Mouse (Mus musculus): Measurements from ENCODE around the gene Col16a1. TPM values are rescaled to one million over a fixed set of nuclear protein-coding genes. Genes with fewer than 3 reads are reported as not detected.

Col16a1 gene
- 10 to 100 TPM; 19.5 to 24.1 TPM for total RNA-seq (2021)

GRCm38 (mm10) chr4:130047331-130048202 is at the start of gene Col16a1:
TSS of gene Col16a1 (plus strand) at chr4:130047840.
- peak; percentile 95 for DNase-seq
- intact Hi-C loops (cut with DNase I): no loop called here

- intact Hi-C loops (cut with DNase I): no loop called here
- no peak for DNase-seq
Measured at GRCm38 (mm10) chr4:129998124-129998523, 49.5 kb upstream of the Col16a1 start.

DNA sequence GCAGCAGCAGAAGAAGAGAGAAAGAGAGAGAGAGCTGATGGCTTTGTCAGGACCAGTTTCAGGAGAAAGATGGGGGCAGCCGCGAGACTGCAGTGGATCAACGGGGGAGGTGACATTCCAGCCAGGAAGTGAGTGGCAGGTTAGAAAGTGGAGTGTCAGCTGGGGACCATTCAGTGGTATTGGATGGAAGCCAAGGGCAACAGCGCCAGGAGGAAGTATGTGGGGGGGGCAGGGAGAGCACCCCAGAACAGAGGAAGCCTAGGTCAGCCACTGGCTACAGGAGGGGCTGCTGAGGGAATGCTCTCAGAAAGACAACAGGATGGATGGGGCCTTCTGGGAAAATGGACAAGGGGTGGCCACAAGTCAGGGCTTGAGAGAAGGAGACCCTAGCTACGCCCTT is 45.9 kb upstream of the Col16a1 start:
- DNase-seq: no peak
- intact Hi-C loops (cut with DNase I): no loop called here

GRCm38 (mm10) chr4:130002157-130002556 is 45.5 kb upstream of the Col16a1 start:
- intact Hi-C loops (cut with DNase I): no loop called here
- peak; percentile 71 for DNase-seq

- intact Hi-C loops (cut with DNase I): no loop called here
- DNase-seq: peak; percentile 60
Measured at GRCm38 (mm10) chr4:130005593-130005992, 42.0 kb upstream of the Col16a1 start.

DNA sequence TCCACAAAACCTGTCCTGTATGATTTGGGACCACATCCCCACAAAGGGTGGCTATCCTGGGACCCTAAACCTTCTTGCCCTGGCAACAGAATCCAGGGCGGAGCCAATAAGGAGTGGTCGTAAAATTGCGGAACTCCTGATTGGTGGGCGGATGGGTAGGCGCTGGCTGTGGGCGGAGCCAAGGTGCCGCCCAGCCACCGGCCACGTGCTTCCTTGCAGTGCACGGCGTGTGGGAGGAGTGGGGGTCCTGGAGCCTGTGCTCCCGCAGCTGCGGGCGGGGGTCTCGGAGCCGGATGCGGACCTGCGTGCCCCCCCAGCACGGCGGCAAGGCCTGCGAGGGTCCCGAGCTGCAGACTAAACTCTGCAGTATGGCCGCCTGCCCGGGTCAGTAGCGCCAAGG is 41.1 kb upstream of the Col16a1 start:
- DNase-seq: no peak
- intact Hi-C loops (cut with DNase I): no loop called here

DNA sequence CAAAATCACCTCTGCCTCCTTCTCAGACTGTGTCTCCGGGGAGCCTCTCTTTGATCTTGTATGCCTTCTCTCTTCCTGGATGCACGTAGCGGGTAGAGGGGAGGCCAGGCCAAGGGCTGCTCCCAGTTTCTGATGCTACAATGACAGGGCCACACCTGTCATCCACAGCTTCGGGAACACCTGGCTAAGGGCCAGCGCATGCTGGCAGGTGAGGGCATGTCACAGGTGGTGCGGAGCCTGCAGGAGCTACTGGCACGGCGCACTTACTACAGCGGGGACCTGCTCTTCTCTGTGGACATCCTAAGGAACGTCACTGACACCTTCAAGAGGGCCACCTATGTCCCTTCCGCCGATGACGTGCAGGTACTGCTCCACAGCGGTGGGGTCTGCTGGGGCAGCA is 38.6 kb upstream of the Col16a1 start:
- intact Hi-C loops (cut with DNase I): no loop called here
- no peak for DNase-seq

DNA sequence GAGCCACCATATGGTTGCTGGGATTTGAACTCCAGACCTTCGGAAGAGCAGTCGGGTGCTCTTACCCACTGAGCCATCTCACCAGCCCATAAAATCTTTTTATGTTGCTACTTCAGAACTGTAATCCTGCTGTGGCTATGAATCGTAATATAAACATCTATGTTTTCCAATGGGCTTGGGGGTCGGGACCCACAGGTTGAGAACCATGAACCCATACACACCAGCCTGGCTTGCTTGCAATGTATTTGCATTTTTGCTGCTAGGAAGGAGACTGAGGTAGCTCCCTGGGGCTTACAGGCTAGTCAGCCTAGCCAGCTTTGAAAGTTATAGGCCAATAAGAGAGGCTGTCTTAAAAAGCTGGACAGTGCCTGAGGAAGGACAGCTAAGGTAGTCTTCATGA is 36.9 kb upstream of the Col16a1 start:
- no peak for DNase-seq
- intact Hi-C loops (cut with DNase I): no loop called here

- peak; percentile 49 for DNase-seq
- intact Hi-C loops (cut with DNase I): no loop called here
Measured at GRCm38 (mm10) chr4:130012234-130012633, 35.4 kb upstream of the Col16a1 start.

DNA sequence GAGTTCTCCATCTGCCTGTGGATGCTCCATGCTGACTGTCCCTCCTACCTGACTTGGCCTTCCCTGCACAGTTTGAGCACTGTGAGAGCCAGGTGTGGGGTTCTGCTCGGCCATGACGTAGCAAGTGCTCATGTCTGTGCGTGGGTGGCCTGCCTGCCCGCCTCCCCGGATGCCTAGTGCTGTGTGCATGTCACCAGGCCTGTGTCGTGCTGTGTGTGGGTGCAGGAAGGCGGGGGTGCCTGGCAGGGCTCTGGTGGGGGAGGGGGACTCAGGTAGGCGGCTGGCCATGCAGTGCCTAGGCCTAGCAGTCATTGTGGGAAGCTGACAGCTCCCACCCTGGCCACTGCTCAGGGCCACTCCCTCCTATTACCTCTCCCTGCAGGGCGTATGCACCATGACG is 34.5 kb upstream of the Col16a1 start:
- no peak for DNase-seq
- intact Hi-C loops (cut with DNase I): no loop called here

DNA sequence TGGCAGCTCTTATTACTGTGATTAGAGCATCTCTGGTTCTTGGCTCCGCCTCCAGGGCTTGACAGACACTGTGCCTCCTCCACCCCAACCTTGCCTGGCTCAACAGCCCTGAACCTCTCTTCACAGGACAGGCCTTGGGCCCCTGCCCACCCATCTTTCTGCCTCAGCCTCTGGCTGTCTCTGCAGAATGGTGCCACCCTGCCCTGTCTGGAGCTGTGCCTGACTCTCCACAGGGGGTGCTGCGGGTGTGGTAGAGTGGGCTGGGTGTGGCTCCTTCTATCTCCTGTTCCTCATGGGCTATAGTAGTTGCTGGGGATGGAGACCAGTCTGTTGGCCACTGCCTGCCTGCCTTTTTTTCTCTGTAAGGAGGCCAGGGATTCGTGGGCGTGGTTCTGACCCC is 31.6 kb upstream of the Col16a1 start:
- intact Hi-C loops (cut with DNase I): no loop called here
- DNase-seq: peak; percentile 52

DNA sequence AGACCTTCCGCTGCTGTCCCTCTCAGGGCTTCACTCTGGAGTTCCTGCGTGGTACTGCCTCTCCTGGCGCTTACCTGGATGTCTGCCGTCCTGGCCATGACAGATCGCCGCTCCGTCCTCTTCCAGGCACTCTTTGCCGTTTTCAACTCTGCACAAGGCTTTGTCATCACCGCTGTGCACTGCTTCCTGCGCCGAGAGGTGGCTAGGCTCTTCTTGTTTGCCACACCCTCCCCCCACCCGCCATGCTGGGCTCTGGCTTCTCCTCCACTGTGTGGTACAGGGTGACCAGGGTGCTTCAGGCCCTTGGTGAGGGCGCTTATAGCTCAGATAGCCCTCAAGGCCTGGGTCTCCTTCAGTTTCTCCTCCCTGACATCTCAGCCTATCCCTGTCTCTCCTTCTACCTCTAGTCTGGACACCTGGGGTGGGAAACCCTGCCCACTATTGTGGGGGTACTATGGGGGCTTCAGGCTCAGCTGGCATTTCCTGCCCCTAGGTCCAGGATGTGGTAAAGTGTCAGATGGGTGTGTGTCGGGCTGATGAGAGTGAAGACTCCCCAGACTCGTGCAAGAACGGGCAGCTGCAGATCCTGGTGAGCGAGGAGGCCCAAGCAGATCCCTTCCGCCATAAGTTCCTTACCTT is 30.5 kb upstream of the Col16a1 start:
- no peak for DNase-seq
- intact Hi-C loops (cut with DNase I): no loop called here

- intact Hi-C loops (cut with DNase I): no loop called here
- no peak for DNase-seq
Measured at GRCm38 (mm10) chr4:130022952-130023351, 24.7 kb upstream of the Col16a1 start.

DNA sequence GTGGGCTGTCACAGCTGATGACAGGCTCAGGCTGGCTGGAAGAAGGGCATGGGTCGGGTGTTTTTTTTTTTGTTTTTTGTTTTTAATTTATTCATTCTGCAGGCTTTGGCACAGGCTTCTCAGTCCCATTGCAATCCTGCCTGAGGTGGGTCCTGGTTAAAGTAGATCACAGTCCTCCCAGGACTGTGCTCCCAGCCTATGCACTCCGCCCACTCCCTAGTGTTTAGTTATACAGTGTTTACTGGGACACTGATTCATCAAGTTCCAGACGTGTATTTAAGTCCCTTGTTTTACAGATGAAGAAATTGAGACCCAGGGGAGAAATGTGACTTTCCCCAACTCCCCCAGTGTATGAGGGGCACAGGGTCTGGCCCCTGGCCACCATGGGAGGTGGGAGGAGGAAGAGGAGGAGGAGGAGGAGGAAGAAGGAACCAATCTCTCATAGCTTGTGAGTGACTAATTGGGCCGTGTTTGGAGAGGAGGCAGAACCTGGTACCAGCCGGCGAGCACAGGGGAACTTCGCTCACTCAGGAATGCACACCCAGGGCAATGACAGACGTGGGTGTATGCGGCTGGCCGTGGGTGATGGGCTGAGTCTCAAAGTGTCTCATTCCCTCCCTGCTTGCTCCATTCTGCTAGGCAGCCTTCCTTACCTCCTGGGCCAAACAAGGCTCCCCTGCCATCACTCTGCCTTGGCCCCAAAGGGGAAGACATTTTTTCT is 24.0 kb upstream of the Col16a1 start:
- no peak for DNase-seq

GRCm38 (mm10) chr4:130025544-130025943 is 22.1 kb upstream of the Col16a1 start:
- intact Hi-C loops (cut with DNase I): no loop called here
- no peak for DNase-seq

More for the DNA sequence above, 24.0 kb upstream of the Col16a1 start:
- intact Hi-C loops (cut with DNase I): no loop called here

DNA sequence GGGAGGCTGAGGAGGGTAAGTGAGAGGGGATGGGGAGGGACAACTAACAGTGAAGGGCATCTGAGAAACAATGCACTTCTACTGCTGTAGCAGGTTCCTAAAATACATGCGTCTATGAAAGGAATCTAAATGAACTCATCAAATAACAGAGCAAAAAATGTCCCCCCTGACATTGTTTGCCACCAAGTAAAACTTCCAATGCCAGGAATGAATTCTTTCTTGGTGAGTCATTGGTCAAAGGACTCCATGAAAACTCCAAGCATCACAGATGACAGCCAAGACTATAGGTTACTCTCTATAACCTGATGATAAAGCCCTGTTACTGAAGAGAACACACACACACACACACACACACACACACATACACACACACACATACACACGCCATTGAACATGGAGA is 16.5 kb upstream of the Col16a1 start:
- no peak for DNase-seq
- intact Hi-C loops (cut with DNase I): no loop called here

GRCm38 (mm10) chr4:130033496-130033895 is 14.1 kb upstream of the Col16a1 start:
- no peak for DNase-seq
- intact Hi-C loops (cut with DNase I): no loop called here

GRCm38 (mm10) chr4:130036112-130036511 is 11.5 kb upstream of the Col16a1 start:
- intact Hi-C loops (cut with DNase I): loop anchor here (5.0 kb wide), 1 partner anchor 41 kb away; no protein-coding TSS in a partner anchor

GRCm38 (mm10) chr4:130036573-130037401 is 10.9 kb upstream of the Col16a1 start:
- intact Hi-C loops (cut with DNase I): loop anchor here (5.0 kb wide), 1 partner anchor 41 kb away; no protein-coding TSS in a partner anchor
- DNase-seq: peak; percentile 33

More at GRCm38 (mm10) chr4:130036112-130036511, 11.5 kb upstream of the Col16a1 start:
- peak; percentile 61 for DNase-seq

DNA sequence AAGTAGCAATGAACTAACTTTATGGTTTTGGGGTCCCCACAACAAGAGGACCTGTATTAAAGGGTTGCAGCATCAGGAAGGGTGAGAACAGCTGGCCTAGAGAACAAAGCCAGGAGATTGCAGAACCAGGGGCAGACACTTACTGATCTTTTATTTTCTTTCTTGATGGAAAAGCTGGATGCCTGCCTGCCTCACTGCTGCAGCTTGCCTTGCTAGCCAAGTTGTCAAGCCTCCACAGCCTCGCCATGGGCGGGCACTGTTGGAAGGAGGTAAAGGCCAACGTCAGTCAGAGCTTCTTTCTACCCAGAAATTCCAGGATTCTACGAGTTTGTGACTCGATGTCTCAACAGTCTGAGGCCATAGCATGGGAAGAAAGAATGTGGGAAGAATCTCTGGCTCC is 8.3 kb upstream of the Col16a1 start:
- intact Hi-C loops (cut with DNase I): loop anchor here (5.0 kb wide), 1 partner anchor 38 kb away; no protein-coding TSS in a partner anchor
- no peak for DNase-seq
